Mouse (Mus musculus) lung, embryonic 15.5 days (tissue): ENCODE measurements around the gene Mosmo. TPM values are rescaled to one million over a fixed set of nuclear protein-coding genes. Genes with fewer than 3 reads are reported as not detected.
"Not testable (repeated sequence)": the region's sequence is repeated elsewhere in the genome, so short reads cannot be mapped to it uniquely, and the experiment has no call there.

Experiments
- ATAC-seq: fragments of 200-750 bp; cut with Nextera tagmentation; 2 replicates; pipeline ENCODE4 v1.8.0; 2017; ENCODE audit warnings: moderate number of reproducible peaks, borderline replicate concordance; ENCODE audit not compliant: low FRiP score, low TSS enrichment; ENCODE audit errors: extremely low read depth
- H3K27ac ChIP-seq: fragments of 300-500 bp; sonication (generic); 2 replicates; pipeline ENCODE4 v1.5.1; 2015; ENCODE audit warnings: moderate library complexity, mild to moderate bottlenecking, inconsistent platforms
- H3K27me3 ChIP-seq: fragments of 300-500 bp; sonication (generic); 2 replicates; pipeline ENCODE4 v1.6.1; 2015; ENCODE audit warnings: inconsistent platforms
- H3K36me3 ChIP-seq: fragments of 300-500 bp; sonication (generic); 2 replicates; pipeline ENCODE4 v1.6.1; 2015; ENCODE audit warnings: inconsistent platforms
- H3K4me1 ChIP-seq: fragments of 300-500 bp; sonication (generic); 2 replicates; pipeline ENCODE4 v1.6.1; 2015; ENCODE audit warnings: inconsistent platforms
- H3K4me2 ChIP-seq: fragments of 300-500 bp; sonication (generic); 2 replicates; pipeline ENCODE4 v1.6.1; 2015; ENCODE audit warnings: inconsistent platforms, mild to moderate bottlenecking, moderate library complexity
- H3K4me3 ChIP-seq: fragments of 300-500 bp; sonication (generic); 2 replicates; pipeline ENCODE4 v1.5.1; 2015; ENCODE audit warnings: mild to moderate bottlenecking, inconsistent platforms
- H3K9ac ChIP-seq: fragments of 300-500 bp; sonication (generic); 2 replicates; pipeline ENCODE4 v1.6.1; 2015; ENCODE audit warnings: inconsistent platforms
- H3K9me3 ChIP-seq: fragments of 300-500 bp; sonication (generic); 2 replicates; pipeline ENCODE4 v1.6.1; 2016; ENCODE audit warnings: inconsistent platforms
- WGBS: fragments of 180-500 bp; shearing (Covaris S2); methylation state at CpG from one replicate; pipeline ENCODE4 v1.1.7; 2015; 5-methylcytosine and 5-hydroxymethylcytosine counted together
- polyA plus RNA-seq: library from polyadenylated mRNA; unstranded; fragments of >200 nt; fragmentation: Nextera tagmentation; extraction: Ambion mirVana; gene quantifications from 2 replicates; pipeline ENCODE4 v1.2.1, GENCODE M21; 2015

Gene Mosmo
- polyA plus RNA-seq, 1 experiment from 2014 or later: 13.1 TPM

- no peaks in the 10 kb centered on the region for H3K4me1 ChIP-seq
- no peak overlapping the region for H3K4me3 ChIP-seq
- H3K9ac ChIP-seq: no peak overlapping the region
- 87% methylated on average over 2 of the region's 2 CpGs for WGBS
- no peaks in the 10 kb centered on the region for H3K36me3 ChIP-seq
- ATAC-seq: no peak
- H3K27ac ChIP-seq: no peak overlapping the region
- H3K4me2 ChIP-seq: no peak overlapping the region
- H3K27me3 ChIP-seq: no peaks in the 10 kb centered on the region
- no peaks in the 10 kb centered on the region for H3K9me3 ChIP-seq
Measured at GRCm38 (mm10) chr7:120712071-120712470, 34.7 kb downstream of the Mosmo start.

GRCm38 (mm10) chr7:120713225-120713624 lies 35.8 kb downstream of the Mosmo start:
- Histone ChIP-seq H3K36me3 (no peaks in the 10 kb centered on the region), H3K9me3 (no peaks in the 10 kb centered on the region), H3K9ac (no peak overlapping the region), H3K27me3 (no peaks in the 10 kb centered on the region), H3K27ac (no peak overlapping the region), H3K4me3 (no peak overlapping the region), H3K4me1 (no peaks in the 10 kb centered on the region), H3K4me2 (no peak overlapping the region)
- no peak for ATAC-seq
- WGBS: 86% methylated on average over 2 of the region's 2 CpGs

GRCm38 (mm10) chr7:120713951-120714350 lies 36.5 kb downstream of the Mosmo start:
- not testable (repeated sequence) for H3K27ac ChIP-seq, H3K4me2 ChIP-seq
- 89% methylated on average over 11 of the region's 11 CpGs for WGBS

GRCm38 (mm10) chr7:120717261-120717660 lies 39.8 kb downstream of the Mosmo start:
- WGBS: 72% methylated on average over 2 of the region's 2 CpGs
- Histone ChIP-seq H3K27ac (no peak overlapping the region), H3K9me3 (no peaks in the 10 kb centered on the region), H3K9ac (no peak overlapping the region), H3K27me3 (no peaks in the 10 kb centered on the region), H3K4me3 (no peak overlapping the region), H3K4me2 (no peak overlapping the region), H3K4me1 (no peaks in the 10 kb centered on the region), H3K36me3 (no peaks in the 10 kb centered on the region)
- ATAC-seq: no peak

More at GRCm38 (mm10) chr7:120713951-120714350, 36.5 kb downstream of the Mosmo start:
- ATAC-seq, H3K4me3 ChIP-seq, H3K9me3 ChIP-seq, H3K36me3 ChIP-seq, H3K27me3 ChIP-seq, H3K4me1 ChIP-seq, H3K9ac ChIP-seq: not testable (repeated sequence)

- H3K4me2 ChIP-seq: no peak overlapping the region
- WGBS: 83% methylated on average over 5 of the region's 5 CpGs
- H3K4me3 ChIP-seq: no peak overlapping the region
- H3K4me1 ChIP-seq: no peaks in the 10 kb centered on the region
- H3K9me3 ChIP-seq: no peaks in the 10 kb centered on the region
- H3K27ac ChIP-seq: no peak overlapping the region
- ATAC-seq: no peak
- H3K9ac ChIP-seq: no peak overlapping the region
- no peaks in the 10 kb centered on the region for H3K36me3 ChIP-seq
- H3K27me3 ChIP-seq: no peaks in the 10 kb centered on the region
Measured at GRCm38 (mm10) chr7:120721051-120721450, 43.6 kb downstream of the Mosmo start.

GRCm38 (mm10) chr7:120721456-120721855 lies 44.0 kb downstream of the Mosmo start:
- 91% methylated on average over 8 of the region's 8 CpGs for WGBS
- Histone ChIP-seq H3K4me2 (no peak overlapping the region), H3K27ac (no peak overlapping the region), H3K9ac (no peak overlapping the region), H3K36me3 (no peaks in the 10 kb centered on the region), H3K27me3 (no peaks in the 10 kb centered on the region), H3K9me3 (no peaks in the 10 kb centered on the region), H3K4me3 (no peak overlapping the region), H3K4me1 (no peaks in the 10 kb centered on the region)
- ATAC-seq: no peak

- WGBS: 86% methylated on average over 4 of the region's 4 CpGs
- no peaks in the 10 kb centered on the region for H3K4me1 ChIP-seq
- no peaks in the 10 kb centered on the region for H3K9me3 ChIP-seq
- no peaks in the 10 kb centered on the region for H3K27me3 ChIP-seq
- no peak for ATAC-seq
- H3K9ac ChIP-seq: no peak overlapping the region
- no peaks in the 10 kb centered on the region for H3K36me3 ChIP-seq
- H3K27ac ChIP-seq: no peak overlapping the region
- H3K4me2 ChIP-seq: no peak overlapping the region
- no peak overlapping the region for H3K4me3 ChIP-seq
Measured at GRCm38 (mm10) chr7:120722063-120722462, 44.6 kb downstream of the Mosmo start.

- Histone ChIP-seq H3K9me3 (no peaks in the 10 kb centered on the region), H3K9ac (no peak overlapping the region), H3K36me3 (no peaks in the 10 kb centered on the region), H3K27ac (no peak overlapping the region), H3K4me1 (no peaks in the 10 kb centered on the region), H3K4me3 (no peak overlapping the region), H3K27me3 (no peaks in the 10 kb centered on the region), H3K4me2 (no peak overlapping the region)
- ATAC-seq: no peak
- 74% methylated on average over 8 of the region's 8 CpGs for WGBS
Measured at GRCm38 (mm10) chr7:120722839-120723278, 45.4 kb downstream of the Mosmo start.

- Histone ChIP-seq H3K4me1 (no peaks in the 10 kb centered on the region), H3K36me3 (0 out of 2 replicates have a peak, but pooled peaks cover 7% of the 10 kb centered on the region), H3K9ac (no peak overlapping the region), H3K4me3 (no peak overlapping the region), H3K9me3 (no peaks in the 10 kb centered on the region), H3K4me2 (no peak overlapping the region), H3K27me3 (no peaks in the 10 kb centered on the region), H3K27ac (no peak overlapping the region)
- 78% methylated on average over 3 of the region's 3 CpGs for WGBS
- ATAC-seq: no peak
Measured at GRCm38 (mm10) chr7:120727581-120727980, 50.2 kb downstream of the Mosmo start.

- no peak overlapping the region for H3K4me3 ChIP-seq
- no peaks in the 10 kb centered on the region for H3K4me1 ChIP-seq
- no peak overlapping the region for H3K27ac ChIP-seq
- no peak overlapping the region for H3K4me2 ChIP-seq
- H3K9ac ChIP-seq: no peak overlapping the region
- H3K27me3 ChIP-seq: no peaks in the 10 kb centered on the region
- no peaks in the 10 kb centered on the region for H3K9me3 ChIP-seq
- no peak for ATAC-seq
- 0 out of 2 replicates have a peak, but pooled peaks cover 7% of the 10 kb centered on the region for H3K36me3 ChIP-seq
- 61% methylated on average over 5 of the region's 5 CpGs for WGBS
Measured at GRCm38 (mm10) chr7:120729635-120730034, 52.2 kb downstream of the Mosmo start.

GRCm38 (mm10) chr7:120732906-120733305 lies 55.5 kb downstream of the Mosmo start:
- Histone ChIP-seq H3K36me3 (0 out of 2 replicates have a peak, but pooled peaks cover 7% of the 10 kb centered on the region), H3K27ac (peak overlapping the region; percentile 22; the same call in 1 of the 2 replicates), H3K9ac (no peak overlapping the region), H3K4me3 (no peak overlapping the region), H3K4me1 (no peaks in the 10 kb centered on the region), H3K4me2 (no peak overlapping the region), H3K9me3 (no peaks in the 10 kb centered on the region), H3K27me3 (no peaks in the 10 kb centered on the region)
- ATAC-seq: peak; percentile 64; the same call in 1 of the 2 replicates
- WGBS: 48% methylated on average over 7 of the region's 7 CpGs

GRCm38 (mm10) chr7:120739018-120739417 lies 61.6 kb downstream of the Mosmo start, which contains the start of gene Vwa3a:
Gene Vwa3a (plus strand): TSS chr7:120739318.
- 49% methylated on average over 6 of the region's 6 CpGs for WGBS
- Histone ChIP-seq H3K27ac (no peak within 1 kb of the TSS), H3K4me3 (no peak within 1 kb of the TSS), H3K27me3 (no peaks in the 10 kb centered on the region), H3K4me1 (peaks cover 10% of the 10 kb centered on the region; the same call in 1 of the 2 replicates), H3K4me2 (no peak within 1 kb of the TSS), H3K36me3 (no peaks in the 10 kb centered on the region), H3K9ac (no peak within 1 kb of the TSS), H3K9me3 (no peaks in the 10 kb centered on the region)
- ATAC-seq: no peak
